Mouse (Mus musculus): ENCODE measurements around the gene Gng5.

Gng5 gene

DNA sequence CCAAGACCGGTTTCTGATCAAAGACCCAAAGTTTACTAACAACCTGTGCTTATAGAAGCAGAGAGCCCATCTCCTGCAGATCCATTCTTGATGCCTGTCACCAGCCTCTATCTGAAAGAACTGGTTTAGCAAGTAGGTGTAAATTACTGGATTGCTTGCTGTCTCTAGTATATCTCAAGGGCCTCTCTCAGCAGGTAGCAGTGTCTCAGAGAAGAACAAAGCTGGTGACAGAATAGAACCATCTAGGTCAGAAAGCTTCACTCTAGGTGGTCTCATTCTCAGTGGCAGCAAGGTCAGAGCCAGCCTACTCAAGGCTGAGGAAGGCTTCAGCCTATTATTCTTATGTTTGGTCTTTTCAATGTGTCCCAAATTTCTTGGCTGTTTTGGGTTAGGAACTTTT is 44.0 kb downstream of the Gng5 start:
- DNase-seq = no peak

DNA sequence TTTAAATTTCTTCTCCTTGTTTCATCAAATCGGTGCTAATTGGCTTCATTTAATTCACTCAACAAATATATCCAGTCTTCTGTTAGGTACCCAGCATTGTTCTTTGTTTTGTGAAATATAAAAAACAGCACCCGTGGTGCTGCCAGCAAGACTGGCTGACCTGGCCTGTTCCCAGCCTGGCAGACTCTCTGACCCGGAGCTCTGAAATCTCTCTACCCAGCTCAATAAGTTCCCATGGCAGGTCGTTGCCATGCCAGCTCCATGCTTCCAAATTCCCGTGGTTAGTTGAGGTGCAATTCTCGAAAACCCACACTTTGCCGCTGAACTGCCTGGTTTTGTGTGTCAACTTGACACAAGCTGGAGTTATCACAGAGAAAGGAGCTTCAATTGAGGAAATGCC is 55.2 kb downstream of the Gng5 start:
- DNase-seq = no peak
